Mouse (Mus musculus): Measurements from ENCODE around the gene Armc2. TPM values are rescaled to one million over a fixed set of nuclear protein-coding genes. Genes with fewer than 3 reads are reported as not detected.

The Armc2 gene
- 0.86 and 1.1 TPM in 2 replicates for polyA plus RNA-seq (2015; fragmentation: Nextera tagmentation; extraction: Ambion mirVana)

- peak within 1 kb of the TSS; percentile 54 for H3K4me3 ChIP-seq (replicated peaks)
- no peak within 1 kb of the TSS for H3K27ac ChIP-seq
- 2% methylated on average over 58 of the region's 58 CpGs for WGBS
- peak within 1 kb of the TSS; percentile 82 for H3K4me2 ChIP-seq
- ATAC-seq (replicated peaks; ENCODE audit: low FRiP score) = peak; percentile 98
- H3K36me3 ChIP-seq = no peaks in the 10 kb centered on the region
- H3K4me1 ChIP-seq = peaks cover 8% of the 10 kb centered on the region
- H3K9me3 ChIP-seq (replicated peaks) = no peaks in the 10 kb centered on the region
- H3K9ac ChIP-seq = peak within 1 kb of the TSS; percentile 40
- peaks cover 8% of the 10 kb centered on the region for H3K27me3 ChIP-seq
Measured at GRCm38 (mm10) chr10:42018016-42018949, at the start of gene Armc2. Gene Armc2, minus strand, starts transcription at chr10:42018442.

- Histone ChIP-seq H3K9me3 (replicated peaks) (no peaks in the 10 kb centered on the region), H3K4me1 (no peaks in the 10 kb centered on the region), H3K4me2 (no peak overlapping the region), H3K4me3 (replicated peaks) (no peak overlapping the region), H3K9ac (no peak overlapping the region), H3K36me3 (no peaks in the 10 kb centered on the region), H3K27ac (no peak overlapping the region), H3K27me3 (no peaks in the 10 kb centered on the region)
- WGBS = 42% methylated on average over 5 of the region's 5 CpGs
- ATAC-seq (replicated peaks; ENCODE audit: low FRiP score) = no peak
Measured at GRCm38 (mm10) chr10:42064446-42064845, 46.2 kb upstream of the Armc2 start.

- Histone ChIP-seq H3K36me3 (no peaks in the 10 kb centered on the region), H3K9ac (no peak overlapping the region), H3K4me3 (replicated peaks) (no peak overlapping the region), H3K4me1 (peaks cover 12% of the 10 kb centered on the region), H3K27ac (no peak overlapping the region), H3K27me3 (no peaks in the 10 kb centered on the region), H3K4me2 (no peak overlapping the region), H3K9me3 (replicated peaks) (no peaks in the 10 kb centered on the region)
- ATAC-seq (replicated peaks; ENCODE audit: low FRiP score) = no peak
- WGBS = 98% methylated on average over 8 of the region's 8 CpGs
Measured at GRCm38 (mm10) chr10:42059522-42059921, 41.3 kb upstream of the Armc2 start.

GRCm38 (mm10) chr10:42057746-42058145, 39.5 kb upstream of the Armc2 start:
- Histone ChIP-seq H3K4me2 (peak overlapping the region; percentile 48), H3K27me3 (no peaks in the 10 kb centered on the region), H3K27ac (no peak overlapping the region), H3K4me1 (peaks cover 12% of the 10 kb centered on the region), H3K36me3 (no peaks in the 10 kb centered on the region), H3K9me3 (replicated peaks) (no peaks in the 10 kb centered on the region), H3K9ac (no peak overlapping the region), H3K4me3 (replicated peaks) (0 out of 2 replicates have a peak overlapping the region, but pooled peaks have one; percentile 12)
- 57% methylated on average over 12 of the region's 12 CpGs for WGBS
- ATAC-seq (replicated peaks; ENCODE audit: low FRiP score) = no peak

GRCm38 (mm10) chr10:42057231-42057601, 39.0 kb upstream of the Armc2 start:
- Histone ChIP-seq H3K4me2 (peak overlapping the region; percentile 48), H3K4me1 (peaks cover 12% of the 10 kb centered on the region), H3K9ac (no peak overlapping the region), H3K9me3 (replicated peaks) (no peaks in the 10 kb centered on the region), H3K4me3 (replicated peaks) (peak overlapping the region; percentile 12; the same call in 1 of the 2 replicates), H3K36me3 (no peaks in the 10 kb centered on the region), H3K27me3 (no peaks in the 10 kb centered on the region), H3K27ac (0 out of 2 replicates have a peak overlapping the region, but pooled peaks have one; percentile 9)
- no peak for ATAC-seq (replicated peaks; ENCODE audit: low FRiP score)
- 15% methylated on average over 11 of the region's 11 CpGs for WGBS

DNA sequence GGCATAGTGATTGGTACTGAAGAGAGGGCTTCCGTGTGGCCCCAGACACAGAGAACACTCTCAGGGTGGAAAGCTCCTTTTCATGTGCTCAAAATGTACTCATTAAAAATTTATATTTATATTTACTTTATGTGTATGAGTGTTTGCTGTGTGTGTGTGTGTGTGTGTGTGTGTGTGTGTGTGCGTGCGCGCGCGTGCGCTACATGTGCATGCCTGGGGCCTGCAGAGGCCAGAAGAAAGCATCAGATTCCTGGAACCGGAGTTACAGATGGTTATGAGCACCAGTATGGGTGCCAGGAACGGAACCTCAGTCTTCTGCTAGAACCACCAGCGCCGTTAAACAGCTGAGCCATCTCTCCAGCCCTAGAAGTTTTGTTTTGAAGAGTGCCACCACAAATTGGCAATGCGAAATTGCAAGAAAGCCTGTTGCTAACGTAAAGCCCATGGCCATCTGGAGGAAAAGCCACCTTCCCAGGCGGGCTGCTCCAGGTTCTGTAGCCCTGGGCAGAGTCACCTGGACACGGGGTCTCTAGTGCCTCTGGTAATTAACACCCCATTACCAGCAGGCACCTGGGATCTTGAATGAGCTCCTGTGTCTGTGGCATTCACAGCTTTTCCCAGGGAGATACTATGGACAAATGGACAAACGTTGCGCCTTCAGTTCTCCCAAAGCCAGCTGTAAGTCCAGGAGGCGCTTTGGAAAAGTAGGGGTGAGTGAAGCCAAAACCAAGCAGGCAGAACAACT, 38.4 kb upstream of the Armc2 start:
- WGBS = 75% methylated on average over 18 of the region's 18 CpGs
- ATAC-seq (replicated peaks; ENCODE audit: low FRiP score) = no peak
- H3K9me3 ChIP-seq (replicated peaks) = no peaks in the 10 kb centered on the region
- H3K4me3 ChIP-seq (replicated peaks) = no peak overlapping the region
- no peaks in the 10 kb centered on the region for H3K36me3 ChIP-seq
- no peak overlapping the region for H3K9ac ChIP-seq
- H3K4me2 ChIP-seq = peak overlapping the region; percentile 48
- no peaks in the 10 kb centered on the region; the same call in 1 of the 2 replicates for H3K27me3 ChIP-seq
- H3K4me1 ChIP-seq = peaks cover 12% of the 10 kb centered on the region
- no peak overlapping the region for H3K27ac ChIP-seq

DNA sequence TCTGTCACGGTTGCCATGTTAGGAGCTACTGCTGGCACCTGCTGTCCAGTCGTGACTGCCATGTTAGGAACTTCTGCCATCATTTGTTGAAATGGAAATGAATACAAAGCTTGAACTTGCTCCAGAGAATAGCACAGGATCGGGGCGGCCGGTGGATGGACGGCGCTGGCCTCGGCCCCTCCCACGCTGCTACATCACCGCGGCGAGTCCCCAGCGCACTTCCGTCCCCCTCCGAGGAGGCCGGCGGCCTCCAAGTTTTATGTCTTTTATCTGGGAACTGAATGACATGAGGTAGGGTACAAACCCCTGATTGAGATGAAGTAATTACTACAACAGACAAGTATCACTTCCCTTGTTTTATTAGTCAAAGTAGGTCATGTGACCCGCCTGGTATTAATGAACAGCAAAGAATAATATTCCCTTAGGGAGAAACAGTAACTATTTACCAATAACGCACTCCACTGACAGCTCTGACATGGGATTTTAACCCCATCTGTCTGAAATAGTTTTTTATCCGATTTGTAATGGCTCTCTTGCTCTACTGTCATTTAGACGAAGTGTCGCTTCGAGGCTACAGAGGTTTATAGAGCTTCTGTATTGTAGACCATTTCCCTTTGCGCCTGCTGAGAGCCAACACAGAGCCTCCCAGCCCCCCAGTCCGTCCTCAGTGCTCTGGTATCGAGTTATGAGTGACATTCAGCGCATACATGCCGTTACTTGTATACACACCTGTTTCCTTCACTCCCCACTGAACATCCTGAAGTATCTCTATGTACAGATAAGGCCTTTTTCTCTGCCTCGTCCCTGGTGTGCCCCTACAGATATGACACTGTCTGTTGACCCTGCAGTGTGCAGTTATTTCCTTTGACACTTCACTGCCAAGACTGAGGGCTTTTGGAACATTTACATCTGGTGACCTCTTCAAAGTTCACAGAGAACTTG, 37.3 kb upstream of the Armc2 start:
- no peak overlapping the region for H3K27ac ChIP-seq
- no peak overlapping the region; the same call in 1 of the 2 replicates for H3K4me3 ChIP-seq (replicated peaks)
- no peak overlapping the region for H3K9ac ChIP-seq
- H3K4me2 ChIP-seq = peak overlapping the region; percentile 48
- peak; percentile 58; the same call in 1 of the 2 replicates for ATAC-seq (replicated peaks; ENCODE audit: low FRiP score)
- no peaks in the 10 kb centered on the region for H3K36me3 ChIP-seq
- H3K4me1 ChIP-seq = peaks cover 12% of the 10 kb centered on the region
- H3K27me3 ChIP-seq = no peaks in the 10 kb centered on the region; the same call in 1 of the 2 replicates
- H3K9me3 ChIP-seq (replicated peaks) = no peaks in the 10 kb centered on the region
- 53% methylated on average over 28 of the region's 29 CpGs for WGBS

- H3K9me3 ChIP-seq (replicated peaks) = no peaks in the 10 kb centered on the region
- no peaks in the 10 kb centered on the region; the same call in 1 of the 2 replicates for H3K27me3 ChIP-seq
- H3K27ac ChIP-seq = no peak overlapping the region
- H3K36me3 ChIP-seq = no peaks in the 10 kb centered on the region
- peaks cover 5% of the 10 kb centered on the region; the same call in 1 of the 2 replicates for H3K4me1 ChIP-seq
- H3K4me2 ChIP-seq = no peak overlapping the region
- no peak overlapping the region for H3K9ac ChIP-seq
- H3K4me3 ChIP-seq (replicated peaks) = no peak overlapping the region
- 86% methylated on average over 6 of the region's 6 CpGs for WGBS
- no peak for ATAC-seq (replicated peaks; ENCODE audit: low FRiP score)
Measured at GRCm38 (mm10) chr10:42051069-42051468, 32.8 kb upstream of the Armc2 start.

DNA sequence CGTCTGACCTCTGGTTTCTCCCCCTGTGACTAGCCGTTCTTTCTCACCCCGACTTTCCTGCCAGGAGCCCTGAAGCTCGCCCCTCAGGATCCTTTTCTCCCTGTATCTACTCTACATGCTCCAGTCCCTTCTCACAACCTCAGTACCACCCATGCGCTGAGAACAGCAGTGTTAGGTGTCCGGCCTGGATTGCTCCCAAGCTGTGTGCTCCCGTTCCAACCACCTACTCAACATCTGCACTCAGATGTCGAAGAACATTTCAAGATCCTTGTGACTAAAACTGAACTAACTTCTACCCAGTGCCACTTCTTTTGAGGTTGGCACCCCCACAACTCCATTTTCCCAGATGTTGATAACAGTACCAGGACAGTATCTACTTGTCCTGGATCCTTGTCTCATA, 30.4 kb upstream of the Armc2 start:
- no peaks in the 10 kb centered on the region for H3K36me3 ChIP-seq
- no peaks in the 10 kb centered on the region for H3K9me3 ChIP-seq (replicated peaks)
- 88% methylated on average over 8 of the region's 8 CpGs for WGBS
- H3K27ac ChIP-seq = no peak overlapping the region
- no peaks in the 10 kb centered on the region for H3K4me1 ChIP-seq
- no peak overlapping the region for H3K9ac ChIP-seq
- no peak overlapping the region for H3K4me3 ChIP-seq (replicated peaks)
- no peak for ATAC-seq (replicated peaks; ENCODE audit: low FRiP score)
- H3K4me2 ChIP-seq = no peak overlapping the region
- H3K27me3 ChIP-seq = no peaks in the 10 kb centered on the region; the same call in 1 of the 2 replicates

GRCm38 (mm10) chr10:42044574-42044973, 26.3 kb upstream of the Armc2 start:
- Histone ChIP-seq H3K4me2 (no peak overlapping the region), H3K9me3 (replicated peaks) (no peaks in the 10 kb centered on the region), H3K36me3 (no peaks in the 10 kb centered on the region), H3K27ac (no peak overlapping the region), H3K27me3 (no peaks in the 10 kb centered on the region), H3K4me3 (replicated peaks) (no peak overlapping the region), H3K9ac (no peak overlapping the region), H3K4me1 (0 out of 2 replicates have a peak, but pooled peaks cover 6% of the 10 kb centered on the region)
- ATAC-seq (replicated peaks; ENCODE audit: low FRiP score) = no peak
- WGBS = 65% methylated on average over 10 of the region's 10 CpGs

- no peak overlapping the region for H3K4me2 ChIP-seq
- H3K9me3 ChIP-seq (replicated peaks) = no peaks in the 10 kb centered on the region
- H3K36me3 ChIP-seq = no peaks in the 10 kb centered on the region
- no peaks in the 10 kb centered on the region for H3K27me3 ChIP-seq
- H3K9ac ChIP-seq = no peak overlapping the region
- peaks cover 10% of the 10 kb centered on the region for H3K4me1 ChIP-seq
- ATAC-seq (replicated peaks; ENCODE audit: low FRiP score) = no peak
- WGBS = 94% methylated on average over 3 of the region's 3 CpGs
- H3K4me3 ChIP-seq (replicated peaks) = no peak overlapping the region
- no peak overlapping the region for H3K27ac ChIP-seq
Measured at GRCm38 (mm10) chr10:42043307-42043706, 25.1 kb upstream of the Armc2 start.

Measured in kidney, embryonic 15.5 days (tissue).